ENCODE assay signal across 14 mouse cellular contexts in the genomic region with DNA sequence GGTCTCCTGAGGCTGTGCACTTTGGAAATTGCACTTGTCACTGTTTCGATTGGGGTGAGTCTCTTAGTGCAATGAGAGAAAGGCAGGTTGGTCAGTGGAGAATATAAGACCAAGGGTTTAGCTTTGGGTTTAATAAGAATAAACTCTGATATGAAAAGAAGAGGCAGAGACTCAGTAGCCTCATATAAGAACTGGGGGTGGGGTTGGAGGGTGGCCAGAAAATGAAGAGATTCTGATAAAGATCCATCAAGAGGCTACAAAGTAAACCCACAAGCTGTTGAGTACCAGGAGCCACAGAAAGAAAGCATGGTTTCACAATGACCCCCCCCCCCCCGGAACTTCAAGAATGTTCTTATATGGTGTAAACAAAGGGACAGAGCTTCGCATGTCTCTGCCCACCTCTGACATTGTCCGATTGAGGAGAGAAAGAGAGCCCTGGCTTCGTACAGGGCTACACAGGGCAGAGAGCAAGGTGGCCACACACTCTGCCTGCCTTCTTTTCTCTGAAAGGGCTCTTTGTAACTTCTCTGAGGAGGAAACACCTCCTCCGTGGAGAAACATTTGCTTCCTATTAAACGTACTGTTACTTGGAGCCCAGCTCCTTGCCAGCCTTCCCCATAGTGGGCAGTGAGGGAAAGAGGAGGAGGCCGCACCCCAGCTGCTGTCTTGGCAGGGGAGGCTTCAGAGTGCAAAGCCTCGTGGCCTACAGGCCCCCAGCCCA. TPM values are rescaled to one million over a fixed set of nuclear protein-coding genes. Genes with fewer than 3 reads are reported as not detected.
DNase-seq lines count a peak whose midpoint lies in the region; ATAC-seq and TF ChIP-seq lines count a peak whose summit lies in the region.
"Had no signal": no experiment of that assay in that cellular context is flagged by ENCODE, and none has a peak within 500 bp of the region (broad histone marks: within the 10 kb centered on the region; RNA-seq: fewer than 3 reads in every experiment).

No protein-coding gene starts in this region.

- TF ChIP-seq POLR2A in limb, embryonic 14.5 days (IDR thresholded peaks at IDR 0.05; ENCODE audit: borderline replicate concordance, extremely low read depth, insufficient read depth, insufficient read length), result no peak

- DNase-seq in neural tube, embryonic 10.5 days (ENCODE audit: extremely low spot score, low spot score), result peak; percentile 19
- peak; percentile 40 for DNase-seq in limb, embryonic 14.5 days (ENCODE audit: low spot score)
- no peak for DNase-seq in thymus, postnatal 0 days (ENCODE audit: low spot score)
- no peak for DNase-seq in kidney, postnatal 4 days
- DNase-seq in left cerebral cortex, postnatal 14 days (ENCODE audit: low spot score in 2 of 2), result no peak
- DNase-seq: kidney, adult 8-10 months; liver, embryonic 13.5 days had no signal

- no peak overlapping the region for H3K9ac ChIP-seq in forebrain, embryonic 13.5 days
- H3K9ac ChIP-seq in forebrain, embryonic 12.5 days, result no peak overlapping the region
- H3K9ac ChIP-seq in neural tube, embryonic 15.5 days (replicated peaks), result no peak overlapping the region
- H3K9ac ChIP-seq in limb, embryonic 14.5 days (ENCODE audit: low read depth, low read length, severe bottlenecking), result no peak overlapping the region
- H3K9ac ChIP-seq: heart, embryonic 15.5 days; liver, embryonic 13.5 days; stomach, embryonic 15.5 days had no signal

- no peak overlapping the region for H3K27ac ChIP-seq in forebrain, embryonic 13.5 days
- H3K27ac ChIP-seq in forebrain, embryonic 12.5 days, result no peak overlapping the region
- no peak overlapping the region for H3K27ac ChIP-seq in neural tube, embryonic 15.5 days (replicated peaks)
- no peak overlapping the region; the same call in 1 of the 2 replicates for H3K27ac ChIP-seq in limb, embryonic 14.5 days (replicated peaks; ENCODE audit: low read depth, low read length)
- H3K27ac ChIP-seq: heart, embryonic 15.5 days; liver, embryonic 13.5 days; stomach, embryonic 15.5 days had no signal

- 0 out of 2 replicates have a peak, but pooled peaks have one; percentile 43 for ATAC-seq in forebrain, embryonic 13.5 days
- no peak for ATAC-seq in forebrain, embryonic 12.5 days (ENCODE audit: low FRiP score)
- ATAC-seq in neural tube, embryonic 15.5 days (ENCODE audit: low FRiP score), result no peak
- peak; percentile 70 for ATAC-seq in limb, embryonic 14.5 days (ENCODE audit: low FRiP score, low read depth)
- ATAC-seq: Patski had no signal

- no peak overlapping the region for H3K4me2 ChIP-seq in forebrain, embryonic 13.5 days
- no peak overlapping the region for H3K4me2 ChIP-seq in forebrain, embryonic 12.5 days
- no peak overlapping the region for H3K4me2 ChIP-seq in neural tube, embryonic 15.5 days
- no peak overlapping the region for H3K4me2 ChIP-seq in limb, embryonic 14.5 days (replicated peaks; ENCODE audit: low read depth, low read length, severe bottlenecking)
- H3K4me2 ChIP-seq: heart, embryonic 15.5 days; liver, embryonic 13.5 days; stomach, embryonic 15.5 days had no signal

- peaks cover 2% of the 10 kb centered on the region for H3K9me3 ChIP-seq in forebrain, embryonic 13.5 days (replicated peaks)
- 0 out of 2 replicates have a peak, but pooled peaks cover 2% of the 10 kb centered on the region for H3K9me3 ChIP-seq in forebrain, embryonic 12.5 days
- H3K9me3 ChIP-seq in neural tube, embryonic 15.5 days (replicated peaks), result no peaks in the 10 kb centered on the region
- H3K9me3 ChIP-seq in limb, embryonic 14.5 days (ENCODE audit: control insufficient read depth, low read length), result peaks cover 3% of the 10 kb centered on the region; the same call in 1 of the 2 replicates
- H3K9me3 ChIP-seq: heart, embryonic 15.5 days had no signal

- no peaks in the 10 kb centered on the region for H3K4me1 ChIP-seq in forebrain, embryonic 13.5 days
- no peaks in the 10 kb centered on the region; the same call in 1 of the 2 replicates for H3K4me1 ChIP-seq in forebrain, embryonic 12.5 days
- H3K4me1 ChIP-seq in neural tube, embryonic 15.5 days, result 0 out of 2 replicates have a peak, but pooled peaks cover 6% of the 10 kb centered on the region
- peaks cover 32% of the 10 kb centered on the region for H3K4me1 ChIP-seq in limb, embryonic 14.5 days (ENCODE audit: control insufficient read depth, insufficient read depth, low read length)
- H3K4me1 ChIP-seq: liver, embryonic 13.5 days had no signal

- 48% methylated on average over 9 of the region's 9 CpGs for WGBS in forebrain, embryonic 13.5 days
- WGBS in forebrain, embryonic 12.5 days, result 49% methylated on average over 9 of the region's 9 CpGs
- 56% methylated on average over 9 of the region's 9 CpGs for WGBS in neural tube, embryonic 15.5 days
- WGBS in limb, embryonic 14.5 days, result 40% methylated on average over 8 of the region's 9 CpGs

- H3K36me3 ChIP-seq in forebrain, embryonic 13.5 days (ENCODE audit: poor library complexity, severe bottlenecking), result no peaks in the 10 kb centered on the region
- no peaks in the 10 kb centered on the region for H3K36me3 ChIP-seq in forebrain, embryonic 12.5 days (replicated peaks)
- no peaks in the 10 kb centered on the region for H3K36me3 ChIP-seq in neural tube, embryonic 15.5 days
- H3K36me3 ChIP-seq in limb, embryonic 14.5 days (ENCODE audit: control insufficient read depth, insufficient read depth, low read length), result no peaks in the 10 kb centered on the region
- H3K36me3 ChIP-seq: heart, embryonic 15.5 days; liver, embryonic 13.5 days; stomach, embryonic 15.5 days had no signal

- no peaks in the 10 kb centered on the region for H3K27me3 ChIP-seq in forebrain, embryonic 13.5 days
- no peaks in the 10 kb centered on the region; the same call in 1 of the 2 replicates for H3K27me3 ChIP-seq in forebrain, embryonic 12.5 days
- no peaks in the 10 kb centered on the region for H3K27me3 ChIP-seq in neural tube, embryonic 15.5 days (replicated peaks)
- H3K27me3 ChIP-seq in limb, embryonic 14.5 days (ENCODE audit: control insufficient read depth, insufficient read depth, low read length), result no peaks in the 10 kb centered on the region
- H3K27me3 ChIP-seq: heart, embryonic 15.5 days; liver, embryonic 13.5 days; Patski; stomach, embryonic 15.5 days had no signal

- intact Hi-C loops in left cerebral cortex, postnatal 14 days (cut with DNase I), result loop anchor here (5.0 kb wide), 1 partner anchor 208 kb away; a partner anchor contains a TSS

- no peak overlapping the region for H3K4me3 ChIP-seq in forebrain, embryonic 13.5 days
- no peak overlapping the region for H3K4me3 ChIP-seq in forebrain, embryonic 12.5 days (replicated peaks)
- no peak overlapping the region for H3K4me3 ChIP-seq in neural tube, embryonic 15.5 days (replicated peaks)
- no peak overlapping the region for H3K4me3 ChIP-seq in limb, embryonic 14.5 days (replicated peaks; ENCODE audit: low read length)
- H3K4me3 ChIP-seq: heart, embryonic 15.5 days; liver, embryonic 13.5 days; myocyte; stomach, embryonic 15.5 days had no signal

RNA-seq across cellular contexts. Expression of a gene that starts 46.3 kb away (rescaled TPM):
- polyA plus RNA-seq in forebrain, embryonic 13.5 days (2015; fragmentation: Nextera tagmentation; extraction: Ambion mirVana), result 4.4 and 6.0 TPM in 2 replicates
- 5.3 and 5.4 TPM in 2 replicates for polyA plus RNA-seq in forebrain, embryonic 12.5 days (2016; fragmentation: Nextera tagmentation; extraction: Ambion mirVana)
- 8.2 and 8.9 TPM in 2 replicates for polyA plus RNA-seq in neural tube, embryonic 15.5 days (2015; fragmentation: Nextera tagmentation; extraction: Ambion mirVana)
- 4.9 and 7.6 TPM in 2 replicates for polyA plus RNA-seq in limb, embryonic 14.5 days (2012; rRNA removed)
- polyA plus RNA-seq in limb, embryonic 14.5 days (2014; fragmentation: Nextera tagmentation; extraction: Ambion mirVana), result 10.7 and 11.9 TPM in 2 replicates
- polyA plus RNA-seq in thymus, postnatal 0 days (2015; fragmentation: Nextera tagmentation; extraction: Ambion mirVana), result 5.3 and 5.5 TPM in 2 replicates
- total RNA-seq in left cerebral cortex, postnatal 14 days (2021), result 10 to 100 TPM; 11.3 to 12.9 TPM

Comparison
In these comparisons a context has a peak if more than half of its experiments do, and no peak if none do; other contexts are left out.
1. ATAC-seq: peak in forebrain, embryonic 13.5 days (single experiment) and limb, embryonic 14.5 days (single experiment); none in forebrain, embryonic 12.5 days (single experiment) and neural tube, embryonic 15.5 days (single experiment).
2. DNase-seq: peak in neural tube, embryonic 10.5 days (single experiment) and limb, embryonic 14.5 days (single experiment); none in thymus, postnatal 0 days (single experiment), kidney, postnatal 4 days (0 of 2) and left cerebral cortex, postnatal 14 days (0 of 2).